Mouse (Mus musculus): ENCODE results near the gene Xpnpep1.

Xpnpep1 gene

GRCm38 (mm10) chr19:53040164-53041132 lies at the start of gene Xpnpep1:
Gene Xpnpep1, minus strand, starts transcription at chr19:53040214.
- DNase-seq (ENCODE audit: low spot score) = no peak

GRCm38 (mm10) chr19:53087268-53088143 lies 47.5 kb upstream of the Xpnpep1 start:
- peak; percentile 65 for DNase-seq (ENCODE audit: low spot score)

DNA sequence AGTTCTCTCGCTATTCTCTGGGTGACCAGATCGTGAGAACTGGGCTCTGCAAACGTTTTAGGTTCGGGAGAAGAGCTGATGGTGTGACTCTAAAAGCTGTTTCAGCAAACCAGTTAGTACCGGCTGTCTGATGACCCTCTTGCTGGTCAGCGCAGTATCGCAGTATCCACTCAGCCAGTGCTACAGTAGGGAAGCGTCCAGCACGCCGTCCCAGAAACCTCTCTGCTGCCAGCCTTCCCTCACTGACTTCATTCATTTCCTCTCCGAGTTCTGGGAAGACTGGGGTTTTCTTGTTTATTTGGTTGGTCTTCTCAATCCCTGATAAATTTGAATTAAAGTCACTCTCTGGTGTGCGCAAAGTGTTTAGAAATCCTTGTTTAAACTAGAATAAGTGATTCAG lies 46.8 kb upstream of the Xpnpep1 start:
- DNase-seq (ENCODE audit: low spot score) = no peak

DNA sequence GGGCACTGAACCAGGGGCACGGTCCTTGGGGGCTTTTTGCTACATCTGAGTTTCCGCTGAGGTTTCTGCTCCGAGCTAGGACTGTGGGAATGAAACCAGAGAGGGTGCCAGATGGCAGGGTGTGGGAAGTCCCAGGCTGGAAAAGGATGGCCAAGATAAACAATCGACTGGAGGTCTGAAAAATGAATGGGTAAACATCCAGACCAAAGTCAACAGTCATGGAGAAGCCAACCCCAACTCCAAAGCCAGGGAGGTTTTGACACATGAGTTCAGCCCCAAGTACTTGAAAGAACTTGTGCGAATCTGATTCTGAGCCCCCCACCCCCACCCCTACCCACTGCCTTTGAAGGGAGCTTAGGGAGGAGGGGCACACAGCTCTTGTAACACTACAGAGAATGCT lies 44.7 kb upstream of the Xpnpep1 start:
- DNase-seq (ENCODE audit: low spot score) = peak; percentile 53

GRCm38 (mm10) chr19:53082862-53083261 lies 42.8 kb upstream of the Xpnpep1 start:
- DNase-seq (ENCODE audit: low spot score) = no peak

DNA sequence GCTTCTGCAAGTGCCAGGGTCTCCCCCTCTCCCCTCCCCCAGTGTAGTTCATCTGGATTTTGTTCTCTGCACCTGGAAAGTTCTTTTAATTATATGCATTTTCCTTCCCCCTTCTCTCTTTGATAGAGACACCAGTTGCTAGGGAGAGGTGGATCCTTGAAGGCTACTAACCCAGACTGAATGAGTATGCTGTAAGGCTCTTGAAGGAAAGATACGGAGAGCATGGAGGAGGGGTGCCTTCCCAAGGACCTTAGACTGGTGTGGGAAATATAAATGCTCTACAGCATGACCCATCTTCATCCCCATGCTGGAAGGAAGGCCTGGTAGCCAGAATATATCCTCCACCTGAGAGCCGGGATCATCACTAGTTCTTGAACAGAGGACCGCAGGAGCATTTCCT lies 41.3 kb upstream of the Xpnpep1 start:
- no peak for DNase-seq (ENCODE audit: low spot score)

GRCm38 (mm10) chr19:53080921-53081320 lies 40.9 kb upstream of the Xpnpep1 start:
- DNase-seq (ENCODE audit: low spot score) = peak; percentile 71

- no peak for DNase-seq (ENCODE audit: low spot score)
Measured at GRCm38 (mm10) chr19:53080487-53080886, 40.5 kb upstream of the Xpnpep1 start.

- DNase-seq (ENCODE audit: low spot score) = no peak
Measured at GRCm38 (mm10) chr19:53080026-53080425, 40.0 kb upstream of the Xpnpep1 start.

DNA sequence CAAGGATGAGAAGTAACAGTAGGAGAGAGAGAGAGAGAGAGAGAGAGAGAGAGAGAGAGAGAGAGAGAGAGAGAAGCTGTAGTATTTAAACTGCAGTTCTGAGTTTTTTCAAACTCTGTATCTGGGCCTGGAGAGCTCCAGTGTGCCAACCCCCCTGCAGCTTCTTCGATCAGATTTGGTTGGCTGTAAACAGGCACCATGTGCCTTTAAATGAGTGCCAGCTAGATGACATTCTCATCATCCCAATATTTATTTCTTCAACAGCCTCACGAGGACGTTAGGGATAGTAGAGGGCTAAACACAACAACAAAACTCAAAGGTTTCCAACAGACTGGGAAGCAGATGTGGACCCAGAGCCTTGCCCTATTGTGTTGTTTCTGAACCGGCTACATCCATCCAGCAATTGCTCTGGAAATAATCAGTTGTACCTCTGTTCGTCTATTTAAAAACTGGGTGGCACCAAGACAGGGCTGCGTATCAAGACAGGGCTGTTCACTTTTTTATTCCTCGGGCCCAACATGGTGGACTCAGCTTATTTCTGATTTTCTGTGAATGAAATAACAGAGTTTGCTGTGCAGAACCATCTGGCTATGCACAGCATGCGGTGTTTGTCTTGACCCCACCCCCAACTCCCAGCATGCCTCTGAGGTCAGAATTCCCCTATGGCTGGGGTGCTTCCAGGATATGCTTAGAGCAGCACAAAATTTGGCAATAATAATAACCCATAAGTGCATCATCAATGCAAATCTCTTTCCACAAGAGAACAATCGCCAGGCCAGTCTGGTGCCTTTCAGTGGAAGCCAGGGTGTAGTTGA lies 38.5 kb upstream of the Xpnpep1 start:
- DNase-seq (ENCODE audit: low spot score) = no peak

GRCm38 (mm10) chr19:53077278-53077677 lies 37.3 kb upstream of the Xpnpep1 start:
- no peak for DNase-seq (ENCODE audit: low spot score)

- DNase-seq (ENCODE audit: low spot score) = no peak
Measured at GRCm38 (mm10) chr19:53076238-53076981, 36.4 kb upstream of the Xpnpep1 start.

DNA sequence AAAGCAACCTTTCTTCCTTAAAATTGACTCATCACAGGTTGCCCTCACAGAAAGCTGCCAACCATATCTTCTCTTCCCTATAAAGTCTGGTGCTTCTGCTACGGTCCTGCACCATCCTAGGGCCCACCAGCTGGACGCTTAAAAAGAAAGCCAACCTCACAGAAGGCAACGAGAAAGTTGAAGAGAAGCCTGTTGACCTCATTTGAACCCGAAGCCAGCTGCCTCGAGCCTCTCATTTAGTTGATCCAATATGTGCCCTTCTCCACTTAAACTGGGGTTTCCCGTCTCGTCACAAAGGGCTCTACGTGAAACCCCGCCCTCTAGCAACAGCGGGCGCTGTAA lies 35.9 kb upstream of the Xpnpep1 start:
- DNase-seq (ENCODE audit: low spot score) = no peak

DNA sequence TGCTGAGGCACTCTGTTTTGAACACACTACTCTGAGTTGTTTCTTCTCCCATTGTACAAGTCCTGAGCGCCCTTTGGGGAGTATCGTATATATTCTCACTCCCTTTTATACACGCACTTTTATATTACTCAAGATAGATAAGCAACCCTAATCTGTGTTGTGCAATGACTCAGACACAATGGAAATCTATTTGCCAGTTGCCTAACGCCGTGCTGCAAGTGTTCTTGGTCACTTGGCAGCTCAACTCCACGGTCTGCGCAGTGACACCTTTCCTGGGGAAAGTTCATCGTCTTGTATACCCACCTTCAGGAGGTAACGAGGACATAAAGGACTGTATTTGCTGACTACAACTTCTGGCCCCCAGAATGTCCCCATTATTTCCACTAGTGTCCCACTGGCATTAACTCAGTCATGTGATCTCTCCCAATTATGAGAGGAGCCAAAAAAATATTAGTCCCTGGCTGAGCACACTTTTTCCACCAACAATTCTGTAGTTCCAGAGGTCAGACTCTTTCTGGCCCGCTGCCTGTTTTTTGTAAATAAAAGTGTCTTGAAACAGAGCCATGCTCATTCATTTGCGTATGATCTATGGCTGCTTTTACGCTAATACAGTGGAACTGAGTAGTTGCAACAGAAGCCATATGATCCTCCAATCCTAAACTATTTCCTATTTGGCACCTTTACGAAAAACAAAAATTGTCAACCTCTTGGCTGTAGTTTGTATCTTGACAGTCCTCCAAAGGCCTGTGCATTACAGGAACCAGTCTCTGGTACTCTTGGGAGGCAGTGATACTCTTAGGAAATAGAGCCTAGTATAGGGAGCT lies 35.1 kb upstream of the Xpnpep1 start:
- no peak for DNase-seq (ENCODE audit: low spot score)

- DNase-seq (ENCODE audit: low spot score) = no peak
Measured at GRCm38 (mm10) chr19:53073521-53073920, 33.5 kb upstream of the Xpnpep1 start.

DNA sequence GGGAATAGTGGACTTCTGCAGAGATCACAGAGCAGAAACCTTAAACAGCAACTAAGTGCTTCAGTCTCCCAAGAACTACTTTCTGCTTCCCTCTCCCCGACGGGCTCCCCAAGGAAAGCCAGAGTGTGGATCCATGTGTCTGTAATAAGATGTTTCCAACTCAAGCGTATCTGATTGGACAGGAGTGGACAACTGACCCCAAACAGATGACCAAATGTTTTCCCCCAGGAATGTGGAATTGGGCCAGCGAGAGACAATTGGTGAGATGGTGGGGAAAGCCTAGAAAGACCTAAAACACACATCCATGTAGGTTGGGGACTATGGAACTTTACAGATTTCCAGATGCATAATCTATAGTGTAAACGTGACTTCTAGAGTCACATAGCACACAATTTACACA lies 32.4 kb upstream of the Xpnpep1 start:
- no peak for DNase-seq (ENCODE audit: low spot score)

- no peak for DNase-seq (ENCODE audit: low spot score)
Measured at GRCm38 (mm10) chr19:53071651-53072050, 31.6 kb upstream of the Xpnpep1 start.

GRCm38 (mm10) chr19:53070870-53071269 lies 30.9 kb upstream of the Xpnpep1 start:
- no peak for DNase-seq (ENCODE audit: low spot score)

DNA sequence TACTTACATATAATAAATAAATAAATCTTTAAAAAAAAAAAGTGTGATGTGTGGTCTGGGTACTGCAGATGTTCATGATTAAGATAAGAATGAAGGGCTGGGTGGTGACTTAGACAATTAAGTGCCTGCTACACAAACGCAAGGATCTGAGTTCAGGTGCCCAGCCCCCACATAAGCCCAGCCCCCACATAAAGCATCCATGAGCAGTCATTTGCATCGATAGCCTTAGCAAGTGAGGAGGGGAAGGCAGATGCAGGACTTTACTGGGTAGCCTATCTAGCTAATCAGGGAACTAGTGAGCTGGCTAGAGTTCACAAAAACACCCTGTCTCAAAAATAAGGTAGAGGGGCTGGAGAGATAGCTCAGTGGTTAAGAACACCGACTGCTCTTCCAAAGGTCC lies 29.4 kb upstream of the Xpnpep1 start:
- DNase-seq (ENCODE audit: low spot score) = no peak

DNA sequence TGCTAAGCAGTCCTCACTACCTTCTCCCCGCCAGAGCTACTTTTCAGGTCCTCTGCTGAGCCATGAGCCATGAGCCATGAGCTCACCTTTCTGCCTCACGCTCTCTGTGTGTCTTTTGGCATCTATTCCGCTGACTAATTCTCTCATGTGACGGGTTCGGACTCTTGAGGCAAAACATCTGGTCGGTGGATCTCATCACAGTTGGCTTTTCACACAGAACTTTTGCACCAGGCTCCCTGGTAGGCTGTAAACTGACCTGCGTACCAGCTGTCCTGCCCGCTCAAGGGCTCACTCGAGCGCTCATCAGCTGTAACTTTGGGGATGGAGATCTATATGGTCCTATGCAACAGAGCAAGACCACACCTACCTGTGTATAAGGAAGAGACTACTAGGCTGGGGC lies 26.9 kb upstream of the Xpnpep1 start:
- peak; percentile 55 for DNase-seq (ENCODE audit: low spot score)

Data from embryo, embryonic 10.5 days (tissue).